Mouse (Mus musculus): ENCODE results near the gene Spata22.

- TF ChIP-seq CTCF (IDR thresholded peaks at IDR 0.05; ENCODE audit: insufficient read depth, low read length), result no peak
- TF ChIP-seq POLR2A (IDR thresholded peaks at IDR 0.05; ENCODE audit: borderline replicate concordance, extremely low read depth, low read depth, low read length), result no peak
These were observed 7.4 kb downstream of the Spata22 start for GRCm38 (mm10) chr11:73336919-73337318.

Data from lung, adult 2 months (tissue).